Mouse (Mus musculus): ENCODE results near the gene Treml1.

DNA sequence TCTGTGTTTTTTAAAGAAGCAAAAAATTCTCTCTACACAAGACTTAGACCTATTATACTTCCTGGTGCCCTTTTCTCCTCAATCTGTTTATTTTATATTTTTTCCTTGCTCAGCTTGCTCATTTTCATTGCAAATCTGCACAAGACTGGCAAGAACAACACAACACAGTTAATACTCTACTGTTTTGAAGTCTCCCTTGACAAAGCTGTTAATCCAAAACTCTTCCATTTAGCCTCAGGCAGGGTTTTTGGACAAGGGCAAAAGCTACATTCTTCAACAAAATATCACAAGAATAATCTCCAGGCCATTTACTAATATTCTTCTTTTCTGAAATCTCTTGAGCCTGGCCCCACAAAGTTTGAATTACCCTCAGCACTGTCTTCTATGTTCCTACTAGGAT is 11.9 kb downstream of the Treml1 start:
- TF ChIP-seq POLR2A (IDR thresholded peaks at IDR 0.05; ENCODE audit: insufficient read depth, low read depth, low read length): no peak
- no peak for TF ChIP-seq CTCF (IDR thresholded peaks at IDR 0.05; ENCODE audit: insufficient read depth, low read depth, low read length)
